Mouse (Mus musculus): ENCODE measurements around the gene Celsr1. TPM values are rescaled to one million over a fixed set of nuclear protein-coding genes. Genes with fewer than 3 reads are reported as not detected.

The Celsr1 gene
- polyA plus RNA-seq, 1 experiment = 40.0 TPM

GRCm38 (mm10) chr15:86032811-86033190 is 776 bp downstream of the Celsr1 start:
- WGBS = 13% methylated on average over 38 of the region's 38 CpGs
- TF ChIP-seq CTCF (IDR thresholded peaks at IDR 0.05; ENCODE audit: borderline replicate concordance, control insufficient read depth, extremely low read depth, insufficient read depth, low read length, poor library complexity) (0 out of 2 replicates have a peak, but pooled peaks have one; percentile 45), POLR2A (IDR thresholded peaks at IDR 0.05; ENCODE audit: control insufficient read depth, extremely low read depth, insufficient read depth, low read length, poor library complexity) (no peak)
- Histone ChIP-seq H3K36me3 (ENCODE audit: control insufficient read depth, insufficient read depth, low read length) (no peaks in the 10 kb centered on the region), H3K27ac (ENCODE audit: control insufficient read depth, insufficient read depth, low read length) (no peak overlapping the region), H3K27me3 (ENCODE audit: control insufficient read depth, insufficient read depth, low read length) (no peaks in the 10 kb centered on the region), H3K4me3 (ENCODE audit: control insufficient read depth, insufficient read depth, low read length) (peak overlapping the region; percentile 56), H3K4me1 (replicated peaks; ENCODE audit: control insufficient read depth, insufficient read depth, low read length) (peaks cover 39% of the 10 kb centered on the region)
- no peak for DNase-seq

- Histone ChIP-seq H3K4me1 (replicated peaks; ENCODE audit: control insufficient read depth, insufficient read depth, low read length) (peaks cover 44% of the 10 kb centered on the region), H3K27ac (ENCODE audit: control insufficient read depth, insufficient read depth, low read length) (no peak overlapping the region), H3K4me3 (ENCODE audit: control insufficient read depth, insufficient read depth, low read length) (no peak overlapping the region), H3K27me3 (ENCODE audit: control insufficient read depth, insufficient read depth, low read length) (no peaks in the 10 kb centered on the region), H3K36me3 (ENCODE audit: control insufficient read depth, insufficient read depth, low read length) (no peaks in the 10 kb centered on the region)
- DNase-seq = no peak
- WGBS = 91% methylated on average over 14 of the region's 14 CpGs
- TF ChIP-seq POLR2A (IDR thresholded peaks at IDR 0.05; ENCODE audit: control insufficient read depth, extremely low read depth, insufficient read depth, low read length, poor library complexity) = no peak
- TF ChIP-seq CTCF (IDR thresholded peaks at IDR 0.05; ENCODE audit: borderline replicate concordance, control insufficient read depth, extremely low read depth, insufficient read depth, low read length, poor library complexity) = no peak
Observed at GRCm38 (mm10) chr15:86029981-86030380, 3.6 kb downstream of the Celsr1 start.

- WGBS = 54% methylated on average over 8 of the region's 8 CpGs
- DNase-seq = peak; percentile 37
- Histone ChIP-seq H3K27me3 (ENCODE audit: control insufficient read depth, insufficient read depth, low read length) (no peaks in the 10 kb centered on the region), H3K4me3 (ENCODE audit: control insufficient read depth, insufficient read depth, low read length) (no peak overlapping the region), H3K4me1 (replicated peaks; ENCODE audit: control insufficient read depth, insufficient read depth, low read length) (peaks cover 30% of the 10 kb centered on the region), H3K36me3 (ENCODE audit: control insufficient read depth, insufficient read depth, low read length) (no peaks in the 10 kb centered on the region), H3K27ac (ENCODE audit: control insufficient read depth, insufficient read depth, low read length) (peak overlapping the region; percentile 68; the same call in 1 of the 2 replicates)
- TF ChIP-seq POLR2A (IDR thresholded peaks at IDR 0.05; ENCODE audit: control insufficient read depth, extremely low read depth, insufficient read depth, low read length, poor library complexity) (no peak), CTCF (IDR thresholded peaks at IDR 0.05; ENCODE audit: borderline replicate concordance, control insufficient read depth, extremely low read depth, insufficient read depth, low read length, poor library complexity) (no peak)
Observed at GRCm38 (mm10) chr15:86027871-86028270, 5.7 kb downstream of the Celsr1 start.

GRCm38 (mm10) chr15:86021971-86022370 is 11.6 kb downstream of the Celsr1 start:
- Histone ChIP-seq H3K4me3 (ENCODE audit: control insufficient read depth, insufficient read depth, low read length) (no peak overlapping the region), H3K36me3 (ENCODE audit: control insufficient read depth, insufficient read depth, low read length) (no peaks in the 10 kb centered on the region), H3K27me3 (ENCODE audit: control insufficient read depth, insufficient read depth, low read length) (no peaks in the 10 kb centered on the region), H3K4me1 (replicated peaks; ENCODE audit: control insufficient read depth, insufficient read depth, low read length) (peaks cover 23% of the 10 kb centered on the region), H3K27ac (ENCODE audit: control insufficient read depth, insufficient read depth, low read length) (no peak overlapping the region)
- TF ChIP-seq POLR2A (IDR thresholded peaks at IDR 0.05; ENCODE audit: control insufficient read depth, extremely low read depth, insufficient read depth, low read length, poor library complexity) (no peak), CTCF (IDR thresholded peaks at IDR 0.05; ENCODE audit: borderline replicate concordance, control insufficient read depth, extremely low read depth, insufficient read depth, low read length, poor library complexity) (no peak)
- WGBS = 15% methylated on average over 9 of the region's 9 CpGs
- DNase-seq = no peak

- no peak for TF ChIP-seq CTCF (IDR thresholded peaks at IDR 0.05; ENCODE audit: borderline replicate concordance, control insufficient read depth, extremely low read depth, insufficient read depth, low read length, poor library complexity)
- DNase-seq = no peak
- Histone ChIP-seq H3K27me3 (ENCODE audit: control insufficient read depth, insufficient read depth, low read length) (no peaks in the 10 kb centered on the region), H3K36me3 (ENCODE audit: control insufficient read depth, insufficient read depth, low read length) (no peaks in the 10 kb centered on the region), H3K4me1 (replicated peaks; ENCODE audit: control insufficient read depth, insufficient read depth, low read length) (peaks cover 26% of the 10 kb centered on the region), H3K27ac (ENCODE audit: control insufficient read depth, insufficient read depth, low read length) (no peak overlapping the region), H3K4me3 (ENCODE audit: control insufficient read depth, insufficient read depth, low read length) (no peak overlapping the region)
- 80% methylated on average over 9 of the region's 9 CpGs for WGBS
Observed at GRCm38 (mm10) chr15:86021301-86021700, 12.3 kb downstream of the Celsr1 start.

GRCm38 (mm10) chr15:86020008-86020407 is 13.6 kb downstream of the Celsr1 start:
- Histone ChIP-seq H3K27me3 (ENCODE audit: control insufficient read depth, insufficient read depth, low read length) (no peaks in the 10 kb centered on the region), H3K4me1 (replicated peaks; ENCODE audit: control insufficient read depth, insufficient read depth, low read length) (peaks cover 33% of the 10 kb centered on the region), H3K4me3 (ENCODE audit: control insufficient read depth, insufficient read depth, low read length) (no peak overlapping the region), H3K27ac (ENCODE audit: control insufficient read depth, insufficient read depth, low read length) (no peak overlapping the region), H3K36me3 (ENCODE audit: control insufficient read depth, insufficient read depth, low read length) (no peaks in the 10 kb centered on the region)
- no peak for TF ChIP-seq POLR2A (IDR thresholded peaks at IDR 0.05; ENCODE audit: control insufficient read depth, extremely low read depth, insufficient read depth, low read length, poor library complexity)
- no peak for TF ChIP-seq CTCF (IDR thresholded peaks at IDR 0.05; ENCODE audit: borderline replicate concordance, control insufficient read depth, extremely low read depth, insufficient read depth, low read length, poor library complexity)
- DNase-seq = no peak
- WGBS = 94% methylated on average over 8 of the region's 8 CpGs
